Mouse (Mus musculus): ENCODE measurements around the gene 1700016H13Rik. TPM values are rescaled to one million over a fixed set of nuclear protein-coding genes. Genes with fewer than 3 reads are reported as not detected.

1700016H13Rik gene
- total RNA-seq, 2 experiments from 2014 or later: not detected

GRCm38 (mm10) chr5:103610148-103610547, 45.7 kb downstream of the 1700016H13Rik start:
- no peak for DNase-seq (ENCODE audit: low spot score in 2 of 2)

GRCm38 (mm10) chr5:103605707-103606106, 50.1 kb downstream of the 1700016H13Rik start:
- no peak for DNase-seq (ENCODE audit: low spot score in 2 of 2)

- no peak for DNase-seq (ENCODE audit: low spot score in 2 of 2)
These were observed 52.5 kb downstream of the 1700016H13Rik start for GRCm38 (mm10) chr5:103603115-103603893.

- no peak for DNase-seq (ENCODE audit: low spot score in 2 of 2)
These were observed 56.9 kb downstream of the 1700016H13Rik start for GRCm38 (mm10) chr5:103598881-103599280.

GRCm38 (mm10) chr5:103598264-103598663, 57.5 kb downstream of the 1700016H13Rik start:
- no peak for DNase-seq (ENCODE audit: low spot score in 2 of 2)

Other genes starting within 250 kb of the 1700016H13Rik start
- gene Ptpn13, start 230.8 kb downstream of the 1700016H13Rik start, total RNA-seq (2021): 10 to 100 TPM; 25.5 to 45.0 TPM
- gene Slc10a6, start 26.6 kb downstream of the 1700016H13Rik start, total RNA-seq (2021): 1 to 10 TPM; 1.1 to 1.9 TPM
- gene Aff1, start 36.4 kb upstream of the 1700016H13Rik start, total RNA-seq (2021): 10 to 100 TPM; 37.5 to 43.3 TPM

Measured in adrenal gland, postnatal 4 days (tissue).